Mouse (Mus musculus) heart, adult 2 months (tissue): Measurements from ENCODE around the gene Tspan14.

Experiments
- CTCF ChIP-seq: fragments of 200-600 bp; IDR thresholded peaks from 2 replicates; pipeline ENCODE4 v1.8.1; 2022; ENCODE audit warnings: antibody characterized with exemption, mild to moderate bottlenecking, moderate library complexity
- EP300 ChIP-seq: fragments of 200-500 bp; IDR thresholded peaks from 2 replicates; pipeline ENCODE4 v1.6.1; 2011; ENCODE audit warnings: low read depth, low read length, control low read depth; ENCODE audit not compliant: insufficient read depth
- POLR2A ChIP-seq: fragments of 200-500 bp; IDR thresholded peaks from 2 replicates; pipeline ENCODE4 v1.6.1; 2011; ENCODE audit warnings: mild to moderate bottlenecking, low read depth, low read length, control low read depth; ENCODE audit not compliant: insufficient read depth

DNA sequence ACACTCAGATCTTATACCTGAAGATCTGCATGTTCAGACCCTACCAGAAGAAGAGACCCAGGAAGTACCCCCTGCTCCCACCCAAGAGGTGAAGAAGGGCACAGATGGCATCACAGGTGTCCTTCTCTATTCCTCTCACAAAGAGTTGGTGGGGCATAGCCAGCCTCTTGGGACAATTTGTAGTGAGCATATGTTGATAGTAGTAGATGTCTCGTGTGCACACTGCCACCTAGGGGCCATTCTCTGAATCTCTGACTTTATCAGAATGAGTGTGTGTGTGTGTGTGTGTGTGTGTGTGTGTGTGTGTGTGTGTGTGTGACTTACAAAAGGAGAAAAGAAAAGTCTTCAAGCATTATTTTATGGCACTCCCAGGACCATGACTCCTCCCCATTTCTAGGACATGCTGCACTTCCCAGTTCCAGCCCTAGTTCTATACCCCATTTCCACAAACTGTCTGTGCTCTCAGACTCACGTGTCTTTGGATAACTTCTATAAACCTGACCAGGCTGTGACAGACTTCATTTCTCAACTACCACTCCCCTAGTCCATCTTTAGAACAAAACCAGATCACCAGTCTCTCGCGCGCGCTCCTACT is 8.6 kb upstream of the Tspan14 start:
- TF ChIP-seq POLR2A (no peak), EP300 (no peak), CTCF (peak; percentile 68)
